Comparison of ENCODE assay signal across 7 mouse cellular contexts in the genomic region with DNA sequence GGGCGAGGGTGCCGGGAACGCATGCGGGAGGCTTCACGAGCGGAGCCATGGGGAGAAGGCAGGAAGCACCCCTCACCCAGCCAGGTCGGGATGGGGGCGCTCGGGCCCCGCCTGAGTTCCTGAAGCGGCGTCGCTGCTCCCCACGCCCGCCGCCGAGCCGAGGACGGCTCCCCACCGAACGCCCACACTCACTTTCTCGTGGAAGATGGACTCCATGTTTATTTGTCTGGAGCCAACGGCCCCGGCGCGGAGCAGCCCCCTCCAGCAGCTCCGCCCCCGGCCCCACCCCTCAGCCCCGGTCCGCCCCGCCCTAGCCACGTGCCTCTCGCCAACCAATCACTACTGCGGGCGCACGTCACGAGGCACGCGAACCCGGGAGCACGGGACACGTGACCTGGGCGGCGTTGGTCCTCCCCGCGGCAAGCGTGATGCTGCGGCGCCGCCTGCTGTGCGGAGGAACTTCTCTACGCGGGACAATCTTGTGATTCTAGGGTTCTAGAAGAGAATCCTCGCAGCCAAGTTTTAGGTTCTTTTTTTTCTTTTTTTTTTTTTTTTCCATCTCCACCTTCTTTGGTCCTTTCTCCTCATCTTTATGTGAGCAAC. TPM values are rescaled to one million over a fixed set of nuclear protein-coding genes. Genes with fewer than 3 reads are reported as not detected.
DNase-seq lines count a peak whose midpoint lies in the region; ATAC-seq and TF ChIP-seq lines count a peak whose summit lies in the region.

Gene Atxn3, minus strand, starts transcription at position 305 of the 603 bp plus-strand sequence.

- H3K27ac ChIP-seq in embryonic facial prominence, embryonic 11.5 days (replicated peaks; ENCODE audit: low read depth, low read length), result no peak within 1 kb of the TSS
- peak within 1 kb of the TSS; percentile 22; the same call in 1 of the 2 replicates for H3K27ac ChIP-seq in kidney, adult 2 months (ENCODE audit: insufficient read depth, low read depth, low read length)
- peak within 1 kb of the TSS; percentile 75 for H3K27ac ChIP-seq in limb, embryonic 12.5 days
- peak within 1 kb of the TSS; percentile 79 for H3K27ac ChIP-seq in midbrain, embryonic 15.5 days
- peak within 1 kb of the TSS; percentile 85 for H3K27ac ChIP-seq in spleen, adult 2 months (ENCODE audit: insufficient read depth, low read length)

- H3K9me3 ChIP-seq in embryonic facial prominence, embryonic 11.5 days (replicated peaks; ENCODE audit: control insufficient read depth, low read length), result no peaks in the 10 kb centered on the region
- no peaks in the 10 kb centered on the region for H3K9me3 ChIP-seq in limb, embryonic 12.5 days
- no peaks in the 10 kb centered on the region for H3K9me3 ChIP-seq in midbrain, embryonic 15.5 days

- DNase-seq in adrenal gland, postnatal 14 days, result peak; percentile 99
- DNase-seq in embryonic facial prominence, embryonic 11.5 days (ENCODE audit: low spot score), result peak; percentile 97
- peak; percentile 97 to 98 for DNase-seq in heart, adult 18-20 months
- DNase-seq in kidney, adult 2 months, result peak; percentile 98
- DNase-seq in spleen, adult 2 months (ENCODE audit: low read depth in 1 of 2, low spot score in 2 of 2), result peak; percentile 93 to 98

- no peaks in the 10 kb centered on the region for H3K36me3 ChIP-seq in embryonic facial prominence, embryonic 11.5 days (replicated peaks; ENCODE audit: control insufficient read depth, insufficient read depth, low read depth, low read length)
- no peaks in the 10 kb centered on the region for H3K36me3 ChIP-seq in kidney, adult 2 months (ENCODE audit: control insufficient read depth, insufficient read depth, low read length)
- H3K36me3 ChIP-seq in limb, embryonic 12.5 days, result no peaks in the 10 kb centered on the region
- H3K36me3 ChIP-seq in midbrain, embryonic 15.5 days (replicated peaks), result no peaks in the 10 kb centered on the region
- H3K36me3 ChIP-seq in spleen, adult 2 months (ENCODE audit: control insufficient read depth, insufficient read depth, low read length), result no peaks in the 10 kb centered on the region

- H3K4me2 ChIP-seq in embryonic facial prominence, embryonic 11.5 days (ENCODE audit: low read depth, low read length), result peak within 1 kb of the TSS; percentile 44
- peak within 1 kb of the TSS; percentile 67 for H3K4me2 ChIP-seq in limb, embryonic 12.5 days
- peak within 1 kb of the TSS; percentile 67 for H3K4me2 ChIP-seq in midbrain, embryonic 15.5 days

- peak; percentile 94 for ATAC-seq in embryonic facial prominence, embryonic 11.5 days (replicated peaks; ENCODE audit: insufficient number of reproducible peaks, low FRiP score, low TSS enrichment, low read depth)
- peak; percentile 97 for ATAC-seq in limb, embryonic 12.5 days (ENCODE audit: insufficient number of reproducible peaks, insufficient read depth, low FRiP score, low TSS enrichment, low read depth)
- peak; percentile 99 for ATAC-seq in midbrain, embryonic 15.5 days (replicated peaks)

- H3K9ac ChIP-seq in embryonic facial prominence, embryonic 11.5 days (replicated peaks; ENCODE audit: low read length), result peak within 1 kb of the TSS; percentile 83
- peak within 1 kb of the TSS; percentile 88 for H3K9ac ChIP-seq in limb, embryonic 12.5 days (replicated peaks)
- peak within 1 kb of the TSS; percentile 78 for H3K9ac ChIP-seq in midbrain, embryonic 15.5 days

- peak within 1 kb of the TSS; percentile 92 for H3K4me3 ChIP-seq in embryonic facial prominence, embryonic 11.5 days (ENCODE audit: low read depth, low read length)
- peak within 1 kb of the TSS; percentile 72 for H3K4me3 ChIP-seq in kidney, adult 2 months (ENCODE audit: insufficient read depth, low read depth, low read length)
- peak within 1 kb of the TSS; percentile 83 for H3K4me3 ChIP-seq in limb, embryonic 12.5 days (replicated peaks)
- H3K4me3 ChIP-seq in midbrain, embryonic 15.5 days, result peak within 1 kb of the TSS; percentile 81
- H3K4me3 ChIP-seq in spleen, adult 2 months (ENCODE audit: extremely low read depth, insufficient read depth, insufficient read length), result peak within 1 kb of the TSS; percentile 80

- under 1% methylated on average over 50 of the region's 54 CpGs for WGBS in embryonic facial prominence, embryonic 11.5 days
- whole genome bisulfite sequencing in kidney, adult 2 months, result under 1% methylated on average over 54 of the region's 54 CpGs
- WGBS in limb, embryonic 12.5 days, result under 1% methylated on average over 54 of the region's 54 CpGs
- WGBS in midbrain, embryonic 15.5 days, result under 1% methylated on average over 54 of the region's 54 CpGs
- WGBS in spleen, adult 2 months, result under 1% methylated on average over 48 of the region's 54 CpGs

- no peak for TF ChIP-seq POLR2A in kidney, adult 2 months (IDR thresholded peaks at IDR 0.05; ENCODE audit: low read depth, low read length)
- no peak for TF ChIP-seq POLR2A in spleen, adult 2 months (IDR thresholded peaks at IDR 0.05; ENCODE audit: low read depth, low read length)

- TF ChIP-seq CTCF in kidney, adult 2 months (conservative IDR thresholded peaks at IDR 0.05; ENCODE audit: insufficient read depth, insufficient read length, low read depth, low read length), result peak; percentile 78
- TF ChIP-seq CTCF in spleen, adult 2 months (IDR thresholded peaks at IDR 0.05; ENCODE audit: extremely low read depth, insufficient read depth, insufficient read length, insufficient replicate concordance), result peak; percentile 64; the same call in 1 of the 2 replicates

- H3K27me3 ChIP-seq in embryonic facial prominence, embryonic 11.5 days (ENCODE audit: control insufficient read depth, insufficient read depth, low read length), result no peaks in the 10 kb centered on the region
- H3K27me3 ChIP-seq in kidney, adult 2 months (replicated peaks; ENCODE audit: control insufficient read depth, insufficient read depth, low read length), result no peaks in the 10 kb centered on the region
- no peaks in the 10 kb centered on the region for H3K27me3 ChIP-seq in limb, embryonic 12.5 days
- no peaks in the 10 kb centered on the region for H3K27me3 ChIP-seq in midbrain, embryonic 15.5 days (replicated peaks)
- H3K27me3 ChIP-seq in spleen, adult 2 months (ENCODE audit: control insufficient read depth, insufficient read depth, low read length), result no peaks in the 10 kb centered on the region

- no peaks in the 10 kb centered on the region for H3K4me1 ChIP-seq in embryonic facial prominence, embryonic 11.5 days (ENCODE audit: control insufficient read depth, insufficient read depth, low read length)
- H3K4me1 ChIP-seq in kidney, adult 2 months (ENCODE audit: control insufficient read depth, insufficient read depth, low read length), result 0 out of 2 replicates have a peak, but pooled peaks cover 3% of the 10 kb centered on the region
- peaks cover 10% of the 10 kb centered on the region for H3K4me1 ChIP-seq in limb, embryonic 12.5 days (replicated peaks)
- peaks cover 17% of the 10 kb centered on the region for H3K4me1 ChIP-seq in midbrain, embryonic 15.5 days
- peaks cover 12% of the 10 kb centered on the region; the same call in 1 of the 2 replicates for H3K4me1 ChIP-seq in spleen, adult 2 months (ENCODE audit: control insufficient read depth, insufficient read depth, insufficient read length)

RNA-seq across cellular contexts. Expression of gene Atxn3, which starts in this region (rescaled TPM):
- 14.6 and 23.3 TPM in 2 replicates for total RNA-seq in adrenal gland, postnatal 14 days (2021)
- 13.1 and 14.1 TPM in 2 replicates for polyA plus RNA-seq in embryonic facial prominence, embryonic 11.5 days (2014; fragmentation: Nextera tagmentation; extraction: Ambion mirVana)
- 1 to 10 TPM; 7.5 to 7.9 TPM for total RNA-seq in heart, adult 18-20 months (2021)
- polyA plus RNA-seq in kidney, adult 2 months (2012; rRNA removed), result 3.7 and 5.5 TPM in 2 replicates
- 10.8 and 11.6 TPM in 2 replicates for polyA plus RNA-seq in limb, embryonic 12.5 days (2016; fragmentation: Nextera tagmentation; extraction: Ambion mirVana)
- 12.0 and 13.9 TPM in 2 replicates for polyA plus RNA-seq in midbrain, embryonic 15.5 days (2015; fragmentation: Nextera tagmentation; extraction: Ambion mirVana)
- 2.4 and 3.0 TPM in 2 replicates for polyA plus RNA-seq in spleen, adult 2 months (2012; rRNA removed)
